Mouse (Mus musculus) forebrain, embryonic 16.5 days (tissue): ENCODE data around the gene Ints4. TPM values are rescaled to one million over a fixed set of nuclear protein-coding genes. Genes with fewer than 3 reads are reported as not detected.

Experiments used
- ATAC-seq: fragments of 200-750 bp; cut with Nextera tagmentation; 2 replicates; pipeline ENCODE4 v1.8.0; 2017; ENCODE audit warnings: mild to moderate bottlenecking, moderate library complexity
- H3K27ac ChIP-seq: fragments of 300-500 bp; sonication (generic); 2 replicates; pipeline ENCODE4 v1.5.1; 2014; ENCODE audit warnings: low read length, control low read depth
- H3K27me3 ChIP-seq: fragments of 300-500 bp; sonication (generic); replicated peaks from 2 replicates; pipeline ENCODE4 v1.6.1; 2014; ENCODE audit warnings: low read length; ENCODE audit not compliant: control insufficient read depth, insufficient read depth
- H3K36me3 ChIP-seq: fragments of 300-500 bp; sonication (generic); 2 replicates; pipeline ENCODE4 v1.6.1; 2014; ENCODE audit not compliant: control insufficient read depth, insufficient read depth
- H3K4me1 ChIP-seq: fragments of 300-500 bp; sonication (generic); replicated peaks from 2 replicates; pipeline ENCODE4 v1.6.1; 2014; ENCODE audit warnings: low read length; ENCODE audit not compliant: control insufficient read depth, insufficient read depth
- H3K4me2 ChIP-seq: fragments of 300-500 bp; sonication (generic); 2 replicates; pipeline ENCODE4 v1.6.1; 2014; ENCODE audit warnings: mild to moderate bottlenecking, low read length, control low read depth
- H3K4me3 ChIP-seq: fragments of 300-500 bp; sonication (generic); replicated peaks from 2 replicates; pipeline ENCODE4 v1.5.1; 2014; ENCODE audit warnings: mild to moderate bottlenecking, low read length, control low read depth
- H3K9ac ChIP-seq: fragments of 300-500 bp; sonication (generic); replicated peaks from 2 replicates; pipeline ENCODE4 v1.6.1; 2014; ENCODE audit warnings: low read depth, low read length, control low read depth
- H3K9me3 ChIP-seq: fragments of 300-500 bp; sonication (generic); 2 replicates; pipeline ENCODE4 v1.6.1; 2016; ENCODE audit warnings: low read length; ENCODE audit not compliant: control insufficient read depth
- WGBS: fragments of 180-500 bp; shearing (Covaris S2); extraction: QIAGEN DNeasy Blood & Tissue Kit; methylation state at CpG from one replicate; pipeline ENCODE4 v1.1.7; 2014; 5-methylcytosine and 5-hydroxymethylcytosine counted together
- polyA plus RNA-seq: library from polyadenylated mRNA; unstranded; fragments of >200 nt; fragmentation: Nextera tagmentation; extraction: Ambion mirVana; gene quantifications from 2 replicates; pipeline ENCODE4 v1.2.1, GENCODE M21; 2015

Ints4 gene
- polyA plus RNA-seq, 1 experiment from 2014 or later: 47.6 TPM

DNA sequence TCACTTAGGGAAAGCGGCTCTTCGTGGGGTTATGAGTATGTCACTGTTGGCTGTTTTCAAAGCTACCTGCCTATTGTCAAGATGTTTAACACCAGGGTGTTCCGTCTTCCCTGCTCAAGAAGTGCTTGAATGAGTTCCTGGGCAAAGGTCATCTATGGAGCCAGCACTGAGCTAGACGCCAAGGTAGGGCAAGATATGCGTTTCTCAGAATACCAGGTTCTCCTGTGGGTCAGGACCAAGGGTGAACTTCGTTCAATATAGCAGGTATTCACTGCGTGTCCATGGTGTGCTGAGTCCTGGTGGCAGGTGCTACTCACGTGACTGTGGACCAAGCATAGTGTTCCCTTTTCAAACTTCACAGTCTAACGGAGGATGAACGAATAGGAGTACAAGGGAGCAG is 26.0 kb upstream of the Ints4 start:
- Histone ChIP-seq H3K9ac (no peak overlapping the region), H3K27ac (no peak overlapping the region), H3K27me3 (no peaks in the 10 kb centered on the region), H3K4me3 (no peak overlapping the region), H3K9me3 (no peaks in the 10 kb centered on the region), H3K36me3 (no peaks in the 10 kb centered on the region), H3K4me2 (no peak overlapping the region), H3K4me1 (no peaks in the 10 kb centered on the region)
- 94% methylated on average over 10 of the region's 10 CpGs for WGBS
- ATAC-seq: no peak

- H3K27ac ChIP-seq: no peak overlapping the region
- WGBS: 82% methylated on average over 3 of the region's 3 CpGs
- no peak overlapping the region for H3K4me2 ChIP-seq
- no peak for ATAC-seq
- H3K36me3 ChIP-seq: no peaks in the 10 kb centered on the region
- H3K9ac ChIP-seq: no peak overlapping the region
- no peak overlapping the region for H3K4me3 ChIP-seq
- H3K4me1 ChIP-seq: no peaks in the 10 kb centered on the region
- no peaks in the 10 kb centered on the region for H3K9me3 ChIP-seq
- no peaks in the 10 kb centered on the region for H3K27me3 ChIP-seq
These were observed 25.2 kb upstream of the Ints4 start for GRCm38 (mm10) chr7:97455577-97455976.

DNA sequence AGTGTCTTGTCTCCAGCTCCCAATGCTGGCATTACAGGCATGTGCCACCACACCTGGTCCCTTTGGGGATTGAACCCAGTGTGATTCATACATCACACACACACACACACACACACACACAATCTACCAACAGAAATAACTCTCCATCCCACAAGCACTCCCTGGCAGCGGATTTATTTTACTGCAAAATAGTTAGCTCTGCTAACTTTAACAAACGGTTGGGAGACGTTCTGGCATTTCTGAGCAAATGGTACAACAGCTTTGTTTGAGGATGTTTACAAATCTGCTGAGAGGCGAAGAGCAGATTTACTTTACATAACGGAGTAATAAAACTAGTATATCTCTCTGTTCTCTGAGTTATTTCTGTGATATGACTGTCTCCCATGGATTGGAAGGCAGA is 7.8 kb upstream of the Ints4 start:
- 0 out of 2 replicates have a peak, but pooled peaks have one; percentile 28 for ATAC-seq
- Histone ChIP-seq H3K4me2 (no peak overlapping the region), H3K27me3 (no peaks in the 10 kb centered on the region), H3K36me3 (no peaks in the 10 kb centered on the region), H3K27ac (no peak overlapping the region), H3K4me3 (no peak overlapping the region), H3K9me3 (no peaks in the 10 kb centered on the region), H3K9ac (no peak overlapping the region), H3K4me1 (no peaks in the 10 kb centered on the region)
- WGBS: 75% methylated on average over 5 of the region's 5 CpGs

DNA sequence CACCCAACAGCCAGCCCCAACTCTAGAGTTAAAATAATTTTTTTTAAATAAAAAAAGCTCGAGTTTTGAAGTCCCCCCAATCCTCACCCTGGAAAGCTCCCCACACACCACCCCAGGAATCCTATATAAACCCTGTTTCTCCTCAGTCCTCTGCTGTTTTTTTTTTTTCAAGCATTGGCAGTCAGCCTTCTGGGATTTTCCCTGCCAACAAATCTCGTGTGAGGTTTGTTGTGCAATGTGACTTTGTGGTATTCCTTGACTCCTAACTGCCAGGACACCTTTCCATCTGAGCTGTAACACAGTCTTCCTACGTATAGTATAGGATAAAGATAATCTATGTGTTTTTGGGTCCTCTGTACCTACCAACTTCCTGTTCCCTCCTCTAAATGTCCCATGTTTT is 1.4 kb upstream of the Ints4 start:
- Histone ChIP-seq H3K4me1 (peaks cover 18% of the 10 kb centered on the region), H3K36me3 (no peaks in the 10 kb centered on the region), H3K4me3 (no peak overlapping the region), H3K9ac (no peak overlapping the region), H3K4me2 (no peak overlapping the region), H3K27ac (no peak overlapping the region), H3K27me3 (no peaks in the 10 kb centered on the region), H3K9me3 (no peaks in the 10 kb centered on the region)
- WGBS: 57% methylated on average over 3 of the region's 3 CpGs
- no peak for ATAC-seq

DNA sequence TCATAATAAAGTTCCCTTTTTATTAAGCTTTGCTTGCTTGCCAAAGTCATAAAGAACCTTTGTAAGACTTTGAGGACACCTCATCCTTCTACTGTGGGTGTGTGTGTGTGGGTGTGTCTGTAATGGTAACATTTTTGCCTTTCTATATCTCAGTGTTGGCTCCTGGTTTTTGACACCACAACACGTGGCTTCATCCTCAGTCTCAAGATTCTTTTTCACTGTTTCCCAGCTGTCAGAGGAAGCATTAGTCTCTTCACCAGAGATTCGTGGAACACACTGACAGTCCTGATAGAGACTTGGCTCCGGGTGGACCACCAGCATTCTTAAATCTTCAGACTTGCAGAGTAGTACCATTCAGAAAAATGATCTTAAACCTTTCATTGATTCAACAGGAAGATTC is 466 bp upstream of the Ints4 start:
- Histone ChIP-seq H3K9me3 (no peaks in the 10 kb centered on the region), H3K4me1 (peaks cover 18% of the 10 kb centered on the region), H3K4me2 (peak overlapping the region; percentile 43), H3K4me3 (peak overlapping the region; percentile 94), H3K27ac (no peak overlapping the region), H3K36me3 (peaks cover 4% of the 10 kb centered on the region; the same call in 1 of the 2 replicates), H3K27me3 (no peaks in the 10 kb centered on the region), H3K9ac (no peak overlapping the region)
- ATAC-seq: no peak
- 27% methylated on average over 3 of the region's 3 CpGs for WGBS

- peaks cover 18% of the 10 kb centered on the region for H3K4me1 ChIP-seq
- H3K4me2 ChIP-seq: no peak overlapping the region
- peaks cover 19% of the 10 kb centered on the region for H3K36me3 ChIP-seq
- H3K4me3 ChIP-seq: no peak overlapping the region
- no peak for ATAC-seq
- no peaks in the 10 kb centered on the region for H3K27me3 ChIP-seq
- H3K9me3 ChIP-seq: no peaks in the 10 kb centered on the region
- 73% methylated on average over 2 of the region's 2 CpGs for WGBS
- H3K9ac ChIP-seq: no peak overlapping the region
- H3K27ac ChIP-seq: no peak overlapping the region
These were observed 2.6 kb downstream of the Ints4 start for GRCm38 (mm10) chr7:97483378-97483777.

DNA sequence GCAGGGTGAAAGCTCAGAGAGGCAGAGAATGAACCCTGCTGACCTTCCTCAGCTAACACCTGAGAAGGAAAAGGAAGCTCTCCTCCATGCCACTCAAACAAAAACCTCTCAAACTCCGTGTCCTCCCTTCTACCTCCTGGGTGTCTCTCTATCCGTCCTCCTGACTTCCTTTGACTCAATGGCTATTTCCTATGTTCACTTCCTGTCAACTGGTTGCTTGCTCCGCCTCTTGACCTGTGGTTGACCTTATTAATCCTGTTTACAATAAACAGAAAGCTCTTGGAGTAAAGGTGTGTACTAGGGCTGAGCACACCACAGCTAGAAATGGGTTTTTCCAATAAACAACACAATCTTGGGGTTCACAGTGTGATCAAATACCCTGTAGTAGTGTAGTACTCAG is 10.4 kb downstream of the Ints4 start:
- no peak overlapping the region for H3K9ac ChIP-seq
- H3K36me3 ChIP-seq: peaks cover 29% of the 10 kb centered on the region
- H3K4me3 ChIP-seq: no peak overlapping the region
- no peaks in the 10 kb centered on the region for H3K4me1 ChIP-seq
- H3K9me3 ChIP-seq: no peaks in the 10 kb centered on the region
- no peak overlapping the region for H3K27ac ChIP-seq
- ATAC-seq: no peak
- WGBS: 77% methylated on average over 3 of the region's 3 CpGs
- no peaks in the 10 kb centered on the region for H3K27me3 ChIP-seq
- H3K4me2 ChIP-seq: no peak overlapping the region

DNA sequence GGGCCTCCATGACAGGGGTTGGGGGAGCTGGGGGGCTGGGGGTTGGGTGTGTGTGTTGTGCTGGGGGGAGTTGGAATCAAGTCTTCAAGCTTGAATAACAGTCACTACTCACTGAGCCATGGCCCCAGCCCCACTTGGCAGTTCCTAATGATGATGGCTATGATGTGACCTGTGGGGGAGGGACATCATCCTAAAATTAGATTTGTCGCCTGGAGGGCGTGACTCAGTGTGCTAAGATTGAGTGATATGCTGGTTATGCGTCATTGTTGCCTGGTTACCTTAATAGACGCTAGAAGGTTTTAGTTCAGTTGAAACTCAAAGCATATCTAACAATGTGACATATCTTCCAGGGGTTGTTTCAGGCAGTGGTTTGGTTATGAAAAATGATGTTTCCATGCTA is 11.7 kb downstream of the Ints4 start:
- peaks cover 23% of the 10 kb centered on the region for H3K36me3 ChIP-seq
- H3K27me3 ChIP-seq: no peaks in the 10 kb centered on the region
- no peaks in the 10 kb centered on the region for H3K4me1 ChIP-seq
- H3K9ac ChIP-seq: no peak overlapping the region
- H3K27ac ChIP-seq: no peak overlapping the region
- no peak for ATAC-seq
- WGBS: 96% methylated on average over 4 of the region's 4 CpGs
- no peak overlapping the region for H3K4me2 ChIP-seq
- no peaks in the 10 kb centered on the region for H3K9me3 ChIP-seq
- no peak overlapping the region for H3K4me3 ChIP-seq

DNA sequence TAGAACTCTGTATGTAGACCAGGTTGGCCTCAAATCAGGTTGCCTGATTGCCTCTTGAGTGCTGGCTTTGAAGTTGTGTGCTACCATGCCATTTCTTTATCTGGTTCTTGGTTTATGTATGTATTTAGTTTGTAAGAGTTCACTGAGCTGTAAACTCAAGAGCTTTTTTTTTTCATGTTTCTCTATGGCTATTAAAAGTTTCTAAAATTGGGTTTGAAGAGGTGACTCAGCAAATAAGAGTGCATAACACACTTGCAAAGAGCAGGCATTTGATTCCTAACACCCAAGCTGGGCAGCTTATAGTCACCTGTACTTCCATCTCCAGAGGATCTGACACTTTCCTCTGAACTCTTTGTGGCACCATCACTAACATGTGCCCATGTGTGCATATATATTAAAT is 14.3 kb downstream of the Ints4 start:
- Histone ChIP-seq H3K4me2 (no peak overlapping the region), H3K4me3 (no peak overlapping the region), H3K36me3 (peaks cover 11% of the 10 kb centered on the region), H3K9ac (no peak overlapping the region), H3K4me1 (no peaks in the 10 kb centered on the region), H3K27me3 (no peaks in the 10 kb centered on the region), H3K9me3 (no peaks in the 10 kb centered on the region), H3K27ac (no peak overlapping the region)
- ATAC-seq: no peak

DNA sequence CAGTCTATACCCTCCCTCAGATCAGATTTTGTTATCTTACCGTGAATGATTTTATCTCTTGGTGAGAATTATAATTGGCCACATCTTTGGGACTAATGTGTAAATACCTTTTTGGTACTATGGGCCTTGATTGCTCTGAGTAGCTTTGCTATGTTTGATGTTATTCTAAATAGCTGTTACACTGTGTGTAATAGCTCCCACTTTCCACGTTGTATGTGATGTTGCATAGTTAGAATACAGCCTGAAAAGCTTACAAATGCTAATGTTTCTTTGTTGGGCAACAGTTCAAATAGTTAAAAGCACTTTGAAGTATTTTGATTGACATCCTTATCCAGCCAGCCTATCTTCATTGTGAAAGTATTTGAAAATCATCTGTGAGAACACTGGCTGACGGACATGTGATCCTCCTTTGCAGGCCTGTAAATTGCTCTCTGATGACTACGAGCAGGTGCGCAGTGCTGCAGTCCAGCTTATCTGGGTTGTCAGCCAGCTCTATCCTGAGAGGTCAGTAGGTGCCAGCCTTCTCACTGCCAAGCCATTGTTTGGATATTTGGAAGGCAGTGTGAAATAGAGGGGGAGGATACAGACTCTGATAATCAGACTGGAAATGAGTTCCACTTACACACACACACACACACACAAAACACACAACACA is 19.9 kb downstream of the Ints4 start:
- no peaks in the 10 kb centered on the region for H3K36me3 ChIP-seq
- no peak overlapping the region for H3K9ac ChIP-seq
- H3K9me3 ChIP-seq: no peaks in the 10 kb centered on the region
- H3K4me2 ChIP-seq: no peak overlapping the region
- H3K27me3 ChIP-seq: no peaks in the 10 kb centered on the region
- no peaks in the 10 kb centered on the region for H3K4me1 ChIP-seq
- WGBS: 57% methylated on average over 5 of the region's 5 CpGs
- no peak overlapping the region for H3K4me3 ChIP-seq
- no peak overlapping the region for H3K27ac ChIP-seq
- peak; percentile 79 for ATAC-seq
